Mouse (Mus musculus): ENCODE measurements around the gene Grhl1. TPM values are rescaled to one million over a fixed set of nuclear protein-coding genes. Genes with fewer than 3 reads are reported as not detected.

Gene Grhl1
- polyA plus RNA-seq, 1 experiment from 2014 or later, result 2.8 TPM

DNA sequence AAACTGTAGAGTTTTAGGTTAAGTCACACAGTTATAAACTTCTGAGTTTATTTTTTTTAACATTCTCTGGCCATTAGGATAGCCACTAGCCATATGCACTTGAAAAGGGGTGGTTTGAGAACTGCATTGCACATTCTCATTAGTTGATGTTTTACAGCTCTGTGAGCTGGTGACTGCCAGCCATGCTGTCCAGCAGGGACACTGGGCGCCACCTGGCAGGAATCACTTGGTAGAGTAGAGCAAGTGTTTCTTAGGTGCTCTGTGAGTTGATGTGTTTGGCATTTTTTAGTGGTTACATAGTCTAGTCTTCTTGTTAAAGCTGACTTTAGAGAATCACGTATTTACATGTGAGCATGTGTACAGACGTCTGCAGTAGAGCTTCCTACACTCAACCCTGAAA, 84.4 kb downstream of the Grhl1 start:
- 79% methylated on average over 3 of the region's 3 CpGs for whole genome bisulfite sequencing
- H3K4me1 ChIP-seq (replicated peaks; ENCODE audit: insufficient read depth, low read length), result peaks cover 7% of the 10 kb centered on the region
- H3K27ac ChIP-seq, result no peak overlapping the region
- H3K27me3 ChIP-seq (ENCODE audit: insufficient read depth, low read length), result no peaks in the 10 kb centered on the region
- H3K9me3 ChIP-seq (replicated peaks; ENCODE audit: low read length), result no peaks in the 10 kb centered on the region
- H3K4me3 ChIP-seq (replicated peaks; ENCODE audit: low read depth, low read length), result no peak overlapping the region
- no peak for ATAC-seq (replicated peaks; ENCODE audit: low FRiP score, low read depth)
- no peak overlapping the region for H3K4me2 ChIP-seq (ENCODE audit: low read length)
- TF ChIP-seq CTCF (IDR thresholded peaks at IDR 0.05; ENCODE audit: low read depth), result peak; percentile 35; the same call in 1 of the 2 replicates
- peaks cover 63% of the 10 kb centered on the region for H3K36me3 ChIP-seq (ENCODE audit: insufficient read depth, low read length)
- H3K9ac ChIP-seq (ENCODE audit: low read depth, low read length), result no peak overlapping the region
- no peak for DNase-seq (ENCODE audit: low spot score)

DNA sequence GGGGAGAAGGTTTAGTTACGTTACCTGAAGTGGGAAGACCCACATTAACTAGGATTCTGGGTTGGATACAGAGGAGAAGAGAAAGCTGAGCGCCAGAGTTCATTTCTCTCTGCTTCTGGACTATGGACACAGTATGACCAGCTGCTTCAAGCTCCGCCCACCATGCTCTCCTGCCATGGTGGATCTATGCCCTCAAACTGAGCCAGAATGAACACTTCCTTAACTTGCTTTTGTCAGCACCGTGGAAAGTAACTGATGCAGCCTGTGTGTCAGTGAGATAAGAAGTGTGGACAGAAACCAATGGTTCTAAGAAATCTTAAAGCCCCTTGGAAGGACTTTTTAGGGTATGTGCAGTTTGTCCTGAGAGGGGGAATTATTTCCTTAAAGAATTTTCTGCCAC, 86.9 kb downstream of the Grhl1 start:
- no peak for TF ChIP-seq CTCF (IDR thresholded peaks at IDR 0.05; ENCODE audit: low read depth)
- ATAC-seq (replicated peaks; ENCODE audit: low FRiP score, low read depth), result no peak

DNA sequence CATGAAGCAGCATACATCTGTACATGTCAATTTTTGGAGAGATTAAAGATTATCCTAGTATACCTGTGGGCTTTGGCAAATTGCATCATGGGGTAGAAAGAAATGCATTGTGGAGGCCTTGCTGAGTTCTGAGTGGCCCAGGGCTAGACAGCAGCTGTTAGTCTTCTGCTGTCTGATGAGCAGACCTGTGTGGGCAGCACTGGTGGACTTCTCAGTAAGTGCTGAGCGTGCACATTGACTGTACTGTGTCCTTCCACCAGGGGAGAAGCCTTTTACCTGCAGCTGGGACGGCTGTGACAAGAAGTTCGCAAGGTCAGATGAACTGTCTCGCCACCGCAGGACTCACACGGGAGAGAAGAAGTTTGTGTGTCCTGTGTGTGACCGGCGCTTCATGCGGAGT, 87.8 kb downstream of the Grhl1 start:
- peaks cover 60% of the 10 kb centered on the region for H3K36me3 ChIP-seq (ENCODE audit: insufficient read depth, low read length)
- no peaks in the 10 kb centered on the region for H3K4me1 ChIP-seq (replicated peaks; ENCODE audit: insufficient read depth, low read length)
- no peaks in the 10 kb centered on the region for H3K27me3 ChIP-seq (ENCODE audit: insufficient read depth, low read length)
- H3K27ac ChIP-seq, result no peak overlapping the region
- no peak overlapping the region for H3K4me3 ChIP-seq (replicated peaks; ENCODE audit: low read depth, low read length)
- DNase-seq (ENCODE audit: low spot score) (no peak), ATAC-seq (replicated peaks; ENCODE audit: low FRiP score, low read depth) (0 out of 2 replicates have a peak, but pooled peaks have one; percentile 52)
- H3K9ac ChIP-seq (ENCODE audit: low read depth, low read length), result no peak overlapping the region
- WGBS, result 79% methylated on average over 9 of the region's 9 CpGs
- no peaks in the 10 kb centered on the region for H3K9me3 ChIP-seq (replicated peaks; ENCODE audit: low read length)
- TF ChIP-seq CTCF (IDR thresholded peaks at IDR 0.05; ENCODE audit: low read depth), result no peak
- no peak overlapping the region for H3K4me2 ChIP-seq (ENCODE audit: low read length)

More for the DNA sequence above, 86.9 kb downstream of the Grhl1 start:
- H3K27me3 ChIP-seq (ENCODE audit: insufficient read depth, low read length), result no peaks in the 10 kb centered on the region
- no peaks in the 10 kb centered on the region; the same call in 1 of the 2 replicates for H3K4me1 ChIP-seq (replicated peaks; ENCODE audit: insufficient read depth, low read length)
- no peak for DNase-seq (ENCODE audit: low spot score)
- H3K36me3 ChIP-seq (ENCODE audit: insufficient read depth, low read length), result peaks cover 63% of the 10 kb centered on the region
- no peak overlapping the region for H3K4me2 ChIP-seq (ENCODE audit: low read length)
- no peak overlapping the region for H3K4me3 ChIP-seq (replicated peaks; ENCODE audit: low read depth, low read length)
- no peak overlapping the region for H3K9ac ChIP-seq (ENCODE audit: low read depth, low read length)
- no peaks in the 10 kb centered on the region for H3K9me3 ChIP-seq (replicated peaks; ENCODE audit: low read length)
- H3K27ac ChIP-seq, result no peak overlapping the region
- WGBS, result 86% methylated on average over 4 of the region's 4 CpGs

DNA sequence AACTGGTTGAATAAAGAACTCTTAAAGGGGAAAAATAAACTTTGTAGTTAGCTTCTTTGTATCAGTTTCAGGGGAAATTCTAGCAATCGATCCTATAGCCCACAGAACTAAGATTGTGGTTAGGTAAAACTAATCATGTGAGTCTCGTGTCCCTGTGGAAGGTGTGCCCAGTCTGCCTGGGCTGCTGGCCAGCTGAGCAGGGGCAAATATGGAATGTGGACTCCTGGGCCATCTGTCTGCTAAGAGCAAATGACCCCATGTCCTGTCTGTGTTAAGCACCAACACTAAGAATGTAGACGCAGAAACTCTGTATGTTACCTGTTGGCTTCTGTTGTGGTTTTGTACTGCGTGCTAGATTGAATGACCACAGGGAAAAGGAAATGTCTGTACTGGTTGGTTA, 89.0 kb downstream of the Grhl1 start:
- Histone ChIP-seq H3K4me1 (replicated peaks; ENCODE audit: insufficient read depth, low read length) (no peaks in the 10 kb centered on the region), H3K4me2 (ENCODE audit: low read length) (no peak overlapping the region), H3K27ac (no peak overlapping the region), H3K4me3 (replicated peaks; ENCODE audit: low read depth, low read length) (no peak overlapping the region), H3K36me3 (ENCODE audit: insufficient read depth, low read length) (peaks cover 49% of the 10 kb centered on the region), H3K9ac (ENCODE audit: low read depth, low read length) (no peak overlapping the region), H3K27me3 (ENCODE audit: insufficient read depth, low read length) (no peaks in the 10 kb centered on the region), H3K9me3 (replicated peaks; ENCODE audit: low read length) (no peaks in the 10 kb centered on the region)
- no peak for ATAC-seq (replicated peaks; ENCODE audit: low FRiP score, low read depth)
- TF ChIP-seq CTCF (IDR thresholded peaks at IDR 0.05; ENCODE audit: low read depth), result no peak
- WGBS, result 80% methylated on average over 4 of the region's 4 CpGs
- no peak for DNase-seq (ENCODE audit: low spot score)

DNA sequence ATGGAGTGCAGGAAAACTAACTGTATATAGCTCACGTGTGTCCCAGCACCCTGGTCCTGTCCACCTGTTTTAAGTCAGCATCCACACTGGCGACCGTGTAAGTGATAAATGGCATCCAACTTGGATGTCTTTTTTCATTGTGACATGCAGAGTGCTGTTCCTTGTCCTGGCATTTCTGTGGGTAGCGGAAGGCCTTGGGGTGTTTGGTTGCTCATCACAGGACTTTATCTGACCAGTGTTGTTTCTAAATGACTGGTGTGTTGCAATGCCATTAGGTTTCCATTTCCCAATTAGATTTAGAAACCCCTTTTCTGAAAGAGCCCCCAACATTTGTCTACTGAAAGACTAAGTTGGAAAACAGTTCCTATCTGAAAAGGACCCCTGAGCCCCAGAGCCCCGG, 90.0 kb downstream of the Grhl1 start:
- Histone ChIP-seq H3K27ac (no peak overlapping the region), H3K4me1 (replicated peaks; ENCODE audit: insufficient read depth, low read length) (no peaks in the 10 kb centered on the region), H3K27me3 (ENCODE audit: insufficient read depth, low read length) (no peaks in the 10 kb centered on the region), H3K36me3 (ENCODE audit: insufficient read depth, low read length) (peaks cover 52% of the 10 kb centered on the region), H3K4me2 (ENCODE audit: low read length) (no peak overlapping the region), H3K9me3 (replicated peaks; ENCODE audit: low read length) (no peaks in the 10 kb centered on the region), H3K9ac (ENCODE audit: low read depth, low read length) (no peak overlapping the region), H3K4me3 (replicated peaks; ENCODE audit: low read depth, low read length) (no peak overlapping the region)
- DNase-seq (ENCODE audit: low spot score) (no peak), ATAC-seq (replicated peaks; ENCODE audit: low FRiP score, low read depth) (no peak)
- 81% methylated on average over 5 of the region's 5 CpGs for WGBS
- TF ChIP-seq CTCF (IDR thresholded peaks at IDR 0.05; ENCODE audit: low read depth), result no peak

Other genes with a start within 250 kb of the Grhl1 start
- gene Taf1b, start 73.9 kb upstream of the Grhl1 start, polyA plus RNA-seq (2015; fragmentation: Nextera tagmentation; extraction: Ambion mirVana), result 27.6 and 28.5 TPM in 2 replicates
- 15.4 and 17.2 TPM in 2 replicates for gene Klf11, start 79.0 kb downstream of the Grhl1 start, polyA plus RNA-seq (2015; fragmentation: Nextera tagmentation; extraction: Ambion mirVana)
- gene Cys1, start 109.5 kb downstream of the Grhl1 start, polyA plus RNA-seq (2015; fragmentation: Nextera tagmentation; extraction: Ambion mirVana), result 16.2 and 16.4 TPM in 2 replicates
- 101 and 136 TPM in 2 replicates for gene Rrm2, start 136.0 kb downstream of the Grhl1 start, polyA plus RNA-seq (2015; fragmentation: Nextera tagmentation; extraction: Ambion mirVana)